Mouse (Mus musculus) CH12.LX (cell line): ENCODE data around the gene Acbd6.

Experiments
- CHD1 ChIP-seq: IDR thresholded peaks from 2 replicates; pipeline ENCODE4 v1.6.1; 2012; ENCODE audit warnings: low read depth, low read length, improper control_type of control experiment, inconsistent platforms
- CTCF ChIP-seq, 2 experiments: IDR thresholded peaks in 1 of 2; conservative IDR thresholded peaks in 1 of 2; 2 replicates each; pipeline ENCODE4 v1.5.1; 2011 to 2012; ENCODE audit warnings: low read depth in 2 of 2, low read length in 2 of 2, improper control_type of control experiment in 1 of 2, inconsistent platforms in 1 of 2, mild to moderate bottlenecking in 1 of 2, moderate library complexity in 1 of 2
- EP300 ChIP-seq: IDR thresholded peaks from 2 replicates; pipeline ENCODE4 v1.6.1; 2011; ENCODE audit warnings: low read length, improper control_type of control experiment
- JUN ChIP-seq: IDR thresholded peaks from 2 replicates; pipeline ENCODE4 v1.6.1; 2011; ENCODE audit warnings: low read depth, mild to moderate bottlenecking, low read length, improper control_type of control experiment, moderate library complexity; ENCODE audit not compliant: insufficient read depth
- KAT2A ChIP-seq: IDR thresholded peaks from 2 replicates; pipeline ENCODE4 v1.6.1; 2012; ENCODE audit warnings: low read length, improper control_type of control experiment, inconsistent platforms; ENCODE audit not compliant: insufficient replicate concordance
- NELFE ChIP-seq: IDR thresholded peaks from 2 replicates; pipeline ENCODE4 v1.6.1; 2011; ENCODE audit warnings: low read depth, low read length, improper control_type of control experiment
- PAX5 ChIP-seq: IDR thresholded peaks from 2 replicates; pipeline ENCODE4 v1.6.1; 2012; ENCODE audit warnings: low read length, inconsistent platforms, mixed read lengths
- POLR2A ChIP-seq: IDR thresholded peaks from 2 replicates; pipeline ENCODE4 v1.6.1; 2011; ENCODE audit warnings: low read depth, mild to moderate bottlenecking, improper control_type of control experiment, low read length
- POLR2AphosphoS2 ChIP-seq: IDR thresholded peaks from 2 replicates; pipeline ENCODE4 v1.6.1; 2011; ENCODE audit warnings: low read depth, low read length, improper control_type of control experiment
- SIN3A ChIP-seq: IDR thresholded peaks from 2 replicates; pipeline ENCODE4 v1.6.1; 2012; ENCODE audit warnings: low read length, improper control_type of control experiment, inconsistent platforms
- TCF12 ChIP-seq: IDR thresholded peaks from 2 replicates; pipeline ENCODE4 v1.6.1; 2014; ENCODE audit warnings: low read depth, mild to moderate bottlenecking, inconsistent platforms, low read length, improper control_type of control experiment
- USF1 ChIP-seq: IDR thresholded peaks from 2 replicates; pipeline ENCODE4 v1.6.1; 2014; ENCODE audit warnings: low read depth, mild to moderate bottlenecking, inconsistent platforms, low read length, improper control_type of control experiment

- TF ChIP-seq CTCF (conservative IDR thresholded peaks at IDR 0.05 in 1 of 2, IDR thresholded peaks at IDR 0.05 in 1 of 2; ENCODE audit: low read depth in 2 of 2, low read length in 2 of 2) (no peak), POLR2A (no peak), SIN3A (no peak), TCF12 (no peak), NELFE (no peak), CHD1 (no peak), PAX5 (no peak), USF1 (no peak), JUN (no peak), EP300 (no peak), KAT2A (no peak), POLR2AphosphoS2 (no peak)
Observed at GRCm38 (mm10) chr1:155562206-155562605, 4.3 kb downstream of the Acbd6 start.
